Mouse (Mus musculus) G1E (cell line): ENCODE measurements around the gene Zfp804a.

ENCODE experiments used
- CTCF ChIP-seq: IDR thresholded peaks from 2 replicates; pipeline ENCODE4 v1.5.1; 2012; ENCODE audit warnings: low read depth, low read length, inconsistent platforms, mixed read lengths
- GATA2 ChIP-seq: IDR thresholded peaks from 2 replicates; pipeline ENCODE4 v1.6.1; 2012; ENCODE audit warnings: low read depth, low read length, inconsistent platforms, borderline replicate concordance
- POLR2AphosphoS5 ChIP-seq: IDR thresholded peaks from 2 replicates; pipeline ENCODE4 v1.6.1; 2012; ENCODE audit warnings: low read depth, low read length, inconsistent platforms; ENCODE audit not compliant: insufficient replicate concordance

DNA sequence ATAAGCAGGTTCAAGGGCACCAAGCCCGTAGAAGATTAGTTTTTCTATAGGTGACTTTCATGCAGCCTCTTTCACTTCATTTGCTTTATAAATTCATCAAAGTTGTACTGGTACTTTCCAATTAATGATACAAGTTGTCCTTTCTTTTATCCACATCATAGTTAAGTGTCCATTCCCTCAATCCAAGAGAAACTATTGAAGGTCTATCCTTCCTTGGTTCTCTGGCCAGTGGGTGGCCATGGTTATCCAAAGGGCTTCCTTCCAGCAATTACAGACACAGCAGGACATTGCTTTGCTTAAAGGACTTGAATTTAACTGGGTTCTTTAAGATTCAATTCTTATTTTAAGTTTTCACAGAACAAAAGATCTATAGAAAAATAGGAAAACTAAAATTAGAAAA lies 158.9 kb downstream of the Zfp804a start:
- TF ChIP-seq GATA2 (no peak), CTCF (no peak), POLR2AphosphoS5 (no peak)
